Mouse (Mus musculus) right cerebral cortex, postnatal 10 days (tissue): ENCODE results near the gene Themis.

Experiments used
- DNase-seq, 2 experiments: peaks; one replicate each; pipeline ENCODE4 v3.0.0; 2021; ENCODE audit warnings: low spot score in 2 of 2

Gene Themis

GRCm38 (mm10) chr10:28805160-28805559, 137.0 kb downstream of the Themis start:
- no peak for DNase-seq

DNA sequence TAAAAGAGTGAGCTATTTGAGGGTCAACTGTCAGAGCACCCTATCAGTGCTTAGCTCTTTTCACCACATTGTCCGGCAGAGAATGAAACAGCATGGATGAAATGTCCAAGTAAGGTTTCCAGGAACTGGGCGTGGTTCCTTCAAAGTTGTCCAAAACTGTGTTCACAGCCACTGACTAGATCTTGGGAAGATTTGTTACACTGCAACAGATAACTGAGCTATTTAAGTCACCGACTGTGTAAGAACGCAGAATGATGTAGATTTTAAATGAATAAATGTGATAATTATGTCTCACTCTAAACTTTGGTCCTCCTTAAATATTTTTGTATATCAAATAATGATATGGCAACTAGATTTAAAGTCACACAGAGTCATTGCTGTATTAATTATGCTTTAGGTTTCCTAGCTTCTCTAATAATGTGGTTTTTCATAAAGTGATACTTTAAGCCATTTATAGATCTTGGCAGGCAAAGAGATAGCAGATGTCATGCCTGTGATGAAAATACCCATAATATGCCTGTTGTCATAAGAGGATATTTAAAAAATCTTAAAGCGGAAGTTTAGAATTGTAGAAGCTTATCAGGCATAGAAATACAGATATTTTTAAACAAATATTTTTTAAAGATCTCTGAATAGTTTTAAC, 143.9 kb downstream of the Themis start:
- no peak for DNase-seq

- no peak for DNase-seq
These were observed 144.4 kb downstream of the Themis start for GRCm38 (mm10) chr10:28812571-28812936.

DNA sequence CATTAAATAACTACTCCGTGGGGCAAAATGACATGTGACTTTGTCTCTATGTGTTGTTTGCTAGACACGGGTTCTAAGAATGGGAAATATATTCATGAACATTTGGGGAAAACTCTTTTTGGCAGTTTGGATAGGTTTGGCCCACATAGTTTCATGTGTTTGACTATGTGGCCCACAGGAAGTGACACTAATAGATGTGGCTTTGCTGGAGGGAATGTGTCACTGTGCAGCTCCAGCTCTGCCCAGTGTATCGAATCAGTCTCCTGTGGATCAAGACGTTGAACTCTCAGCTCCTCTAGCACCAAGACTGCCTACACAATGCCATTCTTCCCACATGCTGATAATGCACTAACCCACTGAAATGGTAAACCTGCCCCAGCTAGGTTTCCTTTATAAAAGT, 148.0 kb downstream of the Themis start:
- no peak for DNase-seq

DNA sequence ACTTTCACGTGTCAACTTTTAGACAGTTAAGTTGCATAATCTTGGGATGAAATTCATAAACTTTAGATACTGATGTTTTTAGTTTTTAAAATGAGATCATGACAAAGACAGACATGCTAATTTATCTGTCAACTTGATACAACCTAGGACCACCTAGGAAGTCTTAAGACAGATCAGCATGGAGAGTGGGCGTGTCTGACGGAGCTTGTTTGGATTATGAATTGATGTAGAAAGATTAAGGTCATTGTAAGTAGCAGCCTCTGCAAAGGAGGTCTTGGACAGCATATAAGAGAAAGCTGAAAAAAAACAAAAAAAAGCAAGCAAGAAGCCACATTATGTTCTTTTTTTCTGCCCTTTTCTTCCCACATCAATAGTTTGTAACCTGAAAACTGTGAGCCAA, 154.2 kb downstream of the Themis start:
- no peak for DNase-seq

GRCm38 (mm10) chr10:28842605-28843004, 174.4 kb downstream of the Themis start:
- no peak for DNase-seq

DNA sequence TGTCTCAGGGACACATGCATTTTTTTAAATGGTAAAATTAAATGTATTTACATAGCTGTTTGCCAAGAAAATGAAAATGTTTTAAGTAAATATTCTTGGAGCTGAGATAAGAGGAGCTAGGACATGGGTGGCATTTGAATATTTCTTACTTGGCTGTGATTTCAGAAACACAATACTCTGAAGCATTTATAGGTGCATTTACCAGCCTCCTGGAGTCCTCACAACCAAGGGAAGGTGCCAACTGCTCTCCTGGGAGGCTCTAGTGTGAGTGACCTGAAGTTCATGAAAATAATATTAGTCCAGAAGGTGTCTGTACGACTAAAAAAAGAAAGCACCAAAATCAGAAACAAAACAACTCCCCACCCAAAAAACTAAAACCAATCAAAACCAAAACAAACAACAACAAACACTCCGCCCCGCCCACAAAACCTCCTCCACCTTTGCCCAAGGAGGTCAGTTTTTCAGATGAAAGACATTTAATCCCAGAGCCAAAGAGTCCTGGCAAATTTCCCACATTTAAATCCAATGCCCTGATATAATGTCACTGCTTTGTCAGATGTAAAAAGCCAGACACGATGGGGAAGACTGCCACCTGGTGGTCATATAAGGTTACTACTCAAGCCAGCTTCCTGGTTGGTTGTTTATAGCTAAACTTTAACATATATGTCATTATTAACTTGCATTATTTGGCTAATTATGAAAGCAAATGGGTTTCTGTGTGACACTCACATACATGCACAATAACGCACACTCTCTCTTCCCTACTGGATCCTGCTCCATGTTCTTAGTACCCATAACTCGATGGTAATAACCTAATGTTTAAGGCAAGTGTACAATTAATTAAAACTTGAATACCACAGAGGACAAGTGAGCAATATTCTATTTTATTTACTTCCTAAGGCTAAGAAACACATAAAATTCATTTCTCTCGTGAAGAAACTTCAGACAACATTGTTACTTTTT, 175.9 kb downstream of the Themis start:
- DNase-seq = peak; percentile 65 to 73

DNA sequence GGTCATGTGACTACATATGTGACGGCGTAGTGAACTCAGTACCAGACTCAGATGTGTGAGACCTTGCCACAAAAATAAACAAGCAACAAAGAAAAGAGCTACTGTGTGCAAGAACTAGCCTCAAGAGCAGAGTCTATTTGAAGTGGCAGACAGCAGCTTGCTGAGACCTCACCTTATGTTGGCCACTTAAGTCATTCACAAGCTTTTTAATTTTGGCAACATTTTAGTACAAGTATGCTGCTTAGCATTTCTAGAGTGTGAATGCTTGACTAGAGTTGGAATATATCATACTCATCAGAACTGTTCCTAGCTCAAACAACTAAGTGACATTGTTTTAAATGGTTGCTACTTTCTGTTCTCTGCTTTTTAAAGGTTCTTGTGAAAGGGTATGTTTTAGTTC, 188.0 kb downstream of the Themis start:
- DNase-seq = no peak

GRCm38 (mm10) chr10:28870580-28871354, 202.6 kb downstream of the Themis start:
- no peak for DNase-seq

DNA sequence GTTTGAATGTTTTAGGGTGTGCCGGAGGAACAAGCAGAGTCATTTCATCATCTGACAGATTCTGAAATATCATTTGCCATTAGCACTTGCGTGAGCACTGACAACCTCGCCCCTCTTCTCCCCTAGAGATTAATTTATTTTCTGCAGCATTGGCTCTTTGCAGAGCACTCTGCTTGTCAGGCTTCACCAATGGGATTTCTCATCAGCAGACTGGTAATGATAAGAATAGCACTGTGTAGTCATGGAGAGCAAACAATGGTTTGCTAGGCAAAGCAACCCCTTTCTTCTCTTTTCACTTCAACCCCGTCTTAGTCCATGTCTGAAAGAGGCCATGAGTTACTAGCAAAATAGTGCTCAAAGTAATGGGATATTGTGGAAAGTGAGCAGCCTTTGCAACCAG, 206.4 kb downstream of the Themis start:
- peak in 1 of 2 experiments; percentile 22 for DNase-seq

DNA sequence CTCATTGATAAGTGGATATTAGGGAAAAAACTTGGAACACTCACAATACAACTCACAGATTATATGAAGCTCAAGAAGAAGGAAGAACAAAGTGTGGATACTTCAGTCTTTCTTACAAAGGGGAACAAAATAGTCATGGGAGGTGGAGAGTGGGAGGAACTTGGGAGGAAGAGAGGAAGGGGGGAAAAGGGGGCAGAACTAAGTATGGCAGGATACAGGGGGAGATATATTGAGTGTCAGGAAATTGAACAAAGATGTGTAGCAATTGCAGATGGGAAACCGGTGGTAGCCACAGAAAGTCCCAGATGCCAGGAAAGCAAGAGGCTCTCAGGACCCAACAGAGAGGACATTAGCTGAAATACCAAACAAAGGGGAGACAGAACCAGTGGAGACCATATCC, 219.5 kb downstream of the Themis start:
- DNase-seq = no peak

GRCm38 (mm10) chr10:28890886-28891285, 222.7 kb downstream of the Themis start:
- DNase-seq = no peak

DNA sequence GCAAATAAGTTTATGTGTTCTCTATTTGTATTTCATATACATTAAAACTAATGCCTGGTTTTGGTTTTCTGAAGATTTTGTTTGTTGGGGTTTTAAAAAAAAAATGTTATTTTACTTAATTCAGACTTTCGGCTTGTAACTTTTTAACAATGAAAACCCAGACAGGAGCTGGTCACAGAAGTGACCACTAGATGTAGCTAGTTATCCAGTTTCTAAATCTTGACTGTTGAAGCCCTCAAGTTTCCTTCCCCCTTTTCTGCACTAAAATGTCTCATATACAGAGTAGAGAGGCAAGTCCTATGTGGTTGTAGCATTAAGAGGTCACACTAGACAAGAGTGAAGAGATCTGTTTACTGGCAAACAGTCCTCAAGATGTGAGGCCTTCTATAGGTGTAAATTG, 230.2 kb downstream of the Themis start:
- DNase-seq = no peak
